Mouse (Mus musculus) embryonic facial prominence, embryonic 12.5 days (tissue): Measurements from ENCODE around the gene Map3k5. TPM values are rescaled to one million over a fixed set of nuclear protein-coding genes. Genes with fewer than 3 reads are reported as not detected.

ENCODE experiments used
- ATAC-seq: fragments of 200-750 bp; cut with Nextera tagmentation; 2 replicates; pipeline ENCODE4 v1.8.0; 2017; ENCODE audit not compliant: insufficient number of reproducible peaks, insufficient read depth, low FRiP score, low TSS enrichment
- H3K27ac ChIP-seq: fragments of 300-500 bp; sonication (generic); 2 replicates; pipeline ENCODE4 v1.5.1; 2016; ENCODE audit warnings: mild to moderate bottlenecking
- H3K27me3 ChIP-seq: fragments of 300-500 bp; sonication (generic); 2 replicates; pipeline ENCODE4 v1.6.1; 2016; ENCODE audit warnings: mild to moderate bottlenecking, moderate library complexity
- H3K36me3 ChIP-seq: fragments of 300-500 bp; sonication (generic); 2 replicates; pipeline ENCODE4 v1.6.1; 2016; ENCODE audit warnings: mild to moderate bottlenecking
- H3K4me1 ChIP-seq: fragments of 300-500 bp; sonication (generic); 2 replicates; pipeline ENCODE4 v1.6.1; 2016
- H3K4me2 ChIP-seq: fragments of 300-500 bp; sonication (generic); replicated peaks from 2 replicates; pipeline ENCODE4 v1.6.1; 2016; ENCODE audit warnings: mild to moderate bottlenecking, moderate library complexity
- H3K4me3 ChIP-seq: fragments of 300-500 bp; sonication (generic); 2 replicates; pipeline ENCODE4 v1.5.1; 2016; ENCODE audit warnings: mild to moderate bottlenecking
- H3K9ac ChIP-seq: fragments of 300-500 bp; sonication (generic); 2 replicates; pipeline ENCODE4 v1.6.1; 2016; ENCODE audit warnings: mild to moderate bottlenecking, moderate library complexity
- H3K9me3 ChIP-seq: fragments of 300-500 bp; sonication (generic); 2 replicates; pipeline ENCODE4 v1.6.1; 2016; ENCODE audit warnings: mild to moderate bottlenecking, moderate library complexity
- WGBS: fragments of 180-500 bp; shearing (Covaris S2); methylation state at CpG from one replicate; pipeline ENCODE4 v1.1.7; 2016; 5-methylcytosine and 5-hydroxymethylcytosine counted together
- polyA plus RNA-seq: library from polyadenylated mRNA; unstranded; fragments of >200 nt; fragmentation: Nextera tagmentation; extraction: Ambion mirVana; gene quantifications from 2 replicates; pipeline ENCODE4 v1.2.1, GENCODE M21; 2016

Gene Map3k5
- polyA plus RNA-seq, result 2.5 and 3.3 TPM in 2 replicates

GRCm38 (mm10) chr10:19934384-19935294 lies at the start of gene Map3k5:
Map3k5 (plus strand) TSS chr10:19934472.
- peak within 1 kb of the TSS; percentile 96 for H3K4me2 ChIP-seq
- under 1% methylated on average over 87 of the region's 95 CpGs for WGBS

DNA sequence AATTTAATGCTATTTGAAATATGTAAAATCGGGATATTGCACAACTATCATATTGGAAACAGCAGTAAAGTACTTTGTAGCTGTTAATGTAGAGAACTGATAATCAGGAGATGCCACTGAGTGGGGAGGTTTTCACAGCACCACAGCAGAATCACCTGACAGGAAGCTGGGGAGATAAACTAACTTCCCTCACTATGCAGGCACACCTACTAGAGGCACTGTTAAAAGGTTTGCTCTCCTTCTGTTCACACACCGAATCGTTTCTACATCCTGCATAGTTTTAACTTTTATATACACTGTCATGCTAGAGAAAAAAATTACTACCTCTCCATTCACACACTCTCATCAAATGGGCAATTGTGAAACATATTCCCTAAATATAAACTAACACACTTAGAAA lies 48.0 kb upstream of the Map3k5 start:
- Histone ChIP-seq H3K27me3 (no peaks in the 10 kb centered on the region), H3K4me3 (no peak overlapping the region), H3K27ac (no peak overlapping the region), H3K9ac (no peak overlapping the region), H3K36me3 (peaks cover 6% of the 10 kb centered on the region; the same call in 1 of the 2 replicates), H3K4me2 (no peak overlapping the region), H3K9me3 (no peaks in the 10 kb centered on the region), H3K4me1 (no peaks in the 10 kb centered on the region)
- WGBS, result 85% methylated on average over 3 of the region's 3 CpGs
- ATAC-seq, result no peak

More at GRCm38 (mm10) chr10:19934384-19935294, at the start of gene Map3k5:
- no peaks in the 10 kb centered on the region for H3K9me3 ChIP-seq
- peak within 1 kb of the TSS; percentile 74 for H3K27ac ChIP-seq
- peaks cover 22% of the 10 kb centered on the region; the same call in 1 of the 2 replicates for H3K4me1 ChIP-seq
- H3K36me3 ChIP-seq, result no peaks in the 10 kb centered on the region
- ATAC-seq, result peak; percentile 79
- peak within 1 kb of the TSS; percentile 71 for H3K9ac ChIP-seq
- peak within 1 kb of the TSS; percentile 76 for H3K4me3 ChIP-seq
- H3K27me3 ChIP-seq, result peaks cover 3% of the 10 kb centered on the region; the same call in 1 of the 2 replicates

DNA sequence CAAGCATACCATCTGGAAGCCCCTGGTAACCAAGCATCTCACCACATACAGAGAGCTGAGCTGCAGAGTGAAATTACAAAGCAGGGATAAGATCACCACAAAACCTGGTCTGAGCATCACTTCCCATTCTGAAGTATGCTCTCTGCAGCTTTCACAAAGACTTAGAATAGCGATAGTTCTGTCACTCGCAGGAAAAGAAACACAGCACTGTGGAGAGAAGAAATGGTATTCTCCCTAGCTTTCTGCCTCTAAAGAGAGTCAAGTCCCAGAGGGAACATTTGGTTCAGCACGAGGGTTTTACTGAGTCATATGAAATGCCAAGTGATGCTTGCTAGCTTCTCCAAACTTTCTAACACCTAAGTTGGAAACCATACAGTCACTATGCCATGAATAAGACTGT lies 44.4 kb upstream of the Map3k5 start:
- 89% methylated on average over 3 of the region's 3 CpGs for WGBS
- H3K4me1 ChIP-seq, result no peaks in the 10 kb centered on the region
- no peak for ATAC-seq

GRCm38 (mm10) chr10:19891686-19892085 lies 42.6 kb upstream of the Map3k5 start:
- no peak overlapping the region for H3K9ac ChIP-seq
- H3K36me3 ChIP-seq, result peaks cover 6% of the 10 kb centered on the region; the same call in 1 of the 2 replicates
- no peak overlapping the region for H3K4me3 ChIP-seq
- no peak for ATAC-seq
- H3K4me1 ChIP-seq, result no peaks in the 10 kb centered on the region
- H3K4me2 ChIP-seq, result no peak overlapping the region
- WGBS, result 43% methylated on average over 3 of the region's 3 CpGs
- no peaks in the 10 kb centered on the region for H3K27me3 ChIP-seq
- H3K27ac ChIP-seq, result no peak overlapping the region
- no peaks in the 10 kb centered on the region for H3K9me3 ChIP-seq

More for the DNA sequence above, 44.4 kb upstream of the Map3k5 start:
- H3K9me3 ChIP-seq, result no peaks in the 10 kb centered on the region
- no peak overlapping the region for H3K27ac ChIP-seq
- H3K4me2 ChIP-seq, result no peak overlapping the region
- H3K27me3 ChIP-seq, result no peaks in the 10 kb centered on the region
- peaks cover 6% of the 10 kb centered on the region; the same call in 1 of the 2 replicates for H3K36me3 ChIP-seq
- H3K4me3 ChIP-seq, result no peak overlapping the region
- H3K9ac ChIP-seq, result no peak overlapping the region

DNA sequence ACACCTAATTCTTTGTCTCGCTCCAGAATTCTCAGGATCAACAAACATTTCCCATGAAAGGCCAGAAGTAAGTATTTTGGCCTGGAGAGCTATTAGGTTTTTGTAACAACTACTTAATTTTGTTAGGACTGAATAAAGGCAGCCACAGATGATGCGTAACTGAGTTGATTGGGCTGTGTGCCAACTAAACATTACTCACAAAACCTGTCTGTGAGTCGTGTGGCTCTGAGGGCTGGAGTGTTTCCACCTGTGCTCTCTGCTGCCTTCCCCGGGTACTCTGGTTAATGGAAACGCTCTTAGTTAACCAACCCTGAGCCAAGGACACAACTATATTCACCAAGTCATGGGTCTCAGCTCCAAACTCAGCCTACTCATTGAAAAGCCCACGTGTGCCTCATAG lies 41.1 kb upstream of the Map3k5 start:
- Histone ChIP-seq H3K4me1 (no peaks in the 10 kb centered on the region), H3K9me3 (no peaks in the 10 kb centered on the region), H3K36me3 (peaks cover 6% of the 10 kb centered on the region; the same call in 1 of the 2 replicates), H3K9ac (no peak overlapping the region), H3K4me3 (no peak overlapping the region), H3K4me2 (no peak overlapping the region), H3K27me3 (no peaks in the 10 kb centered on the region), H3K27ac (no peak overlapping the region)
- no peak for ATAC-seq
- 74% methylated on average over 6 of the region's 6 CpGs for WGBS

DNA sequence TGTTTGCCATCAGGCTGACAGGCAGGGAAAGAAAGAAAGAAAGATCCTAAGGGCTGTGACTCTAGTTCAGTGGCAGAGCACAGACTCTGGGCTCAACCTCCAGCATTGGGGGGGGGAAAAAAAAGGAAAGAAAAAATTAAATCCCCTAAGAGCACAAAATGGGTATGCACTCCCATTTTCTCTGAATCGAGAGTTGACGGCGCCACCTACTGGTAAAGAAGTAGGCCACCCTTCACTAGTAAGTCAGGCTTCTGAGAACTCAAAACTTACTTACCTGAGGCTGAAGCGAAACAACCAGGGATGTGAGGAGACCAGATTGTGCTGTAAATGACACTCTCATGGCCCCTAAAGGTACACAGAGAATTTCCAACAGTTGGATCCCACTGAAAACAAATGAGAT lies 40.3 kb upstream of the Map3k5 start:
- no peaks in the 10 kb centered on the region for H3K27me3 ChIP-seq
- 20% methylated on average over 4 of the region's 4 CpGs for WGBS
- no peaks in the 10 kb centered on the region for H3K9me3 ChIP-seq
- H3K27ac ChIP-seq, result no peak overlapping the region
- H3K4me1 ChIP-seq, result no peaks in the 10 kb centered on the region
- no peak overlapping the region for H3K9ac ChIP-seq
- H3K4me2 ChIP-seq, result no peak overlapping the region
- no peak for ATAC-seq
- H3K36me3 ChIP-seq, result no peaks in the 10 kb centered on the region; the same call in 1 of the 2 replicates
- no peak overlapping the region for H3K4me3 ChIP-seq

DNA sequence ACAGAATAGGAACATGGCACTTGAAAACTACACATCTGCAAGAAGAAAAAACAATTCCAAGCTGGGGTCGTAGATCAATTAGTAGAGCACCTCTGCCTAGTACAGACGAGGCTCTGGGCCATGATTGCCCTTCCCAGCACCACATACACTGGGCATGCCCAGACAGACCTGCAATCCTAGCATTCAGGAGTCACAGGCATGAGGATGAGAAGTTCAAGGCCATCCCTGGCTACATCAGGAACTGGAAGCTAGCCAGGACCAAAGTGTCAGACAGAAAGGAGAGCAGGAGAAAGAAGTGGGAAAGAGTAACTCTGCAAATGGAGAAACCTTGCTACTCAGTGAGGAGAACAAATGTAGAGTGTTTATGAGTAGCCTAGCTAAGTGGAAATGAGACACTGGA lies 34.1 kb upstream of the Map3k5 start:
- no peak overlapping the region for H3K9ac ChIP-seq
- H3K27me3 ChIP-seq, result no peaks in the 10 kb centered on the region
- H3K4me2 ChIP-seq, result no peak overlapping the region
- no peaks in the 10 kb centered on the region for H3K9me3 ChIP-seq
- no peak overlapping the region for H3K27ac ChIP-seq
- no peak for ATAC-seq
- no peaks in the 10 kb centered on the region for H3K4me1 ChIP-seq
- 65% methylated on average over 2 of the region's 2 CpGs for WGBS
- no peak overlapping the region for H3K4me3 ChIP-seq
- no peaks in the 10 kb centered on the region for H3K36me3 ChIP-seq

- 80% methylated on average over 7 of the region's 7 CpGs for WGBS
- H3K27me3 ChIP-seq, result no peaks in the 10 kb centered on the region
- ATAC-seq, result no peak
- no peaks in the 10 kb centered on the region for H3K36me3 ChIP-seq
- H3K27ac ChIP-seq, result no peak overlapping the region
- H3K4me3 ChIP-seq, result no peak overlapping the region
- H3K4me2 ChIP-seq, result no peak overlapping the region
- H3K9ac ChIP-seq, result no peak overlapping the region
- H3K4me1 ChIP-seq, result no peaks in the 10 kb centered on the region
- H3K9me3 ChIP-seq, result no peaks in the 10 kb centered on the region
Measured at GRCm38 (mm10) chr10:19901992-19902391, 32.3 kb upstream of the Map3k5 start.

DNA sequence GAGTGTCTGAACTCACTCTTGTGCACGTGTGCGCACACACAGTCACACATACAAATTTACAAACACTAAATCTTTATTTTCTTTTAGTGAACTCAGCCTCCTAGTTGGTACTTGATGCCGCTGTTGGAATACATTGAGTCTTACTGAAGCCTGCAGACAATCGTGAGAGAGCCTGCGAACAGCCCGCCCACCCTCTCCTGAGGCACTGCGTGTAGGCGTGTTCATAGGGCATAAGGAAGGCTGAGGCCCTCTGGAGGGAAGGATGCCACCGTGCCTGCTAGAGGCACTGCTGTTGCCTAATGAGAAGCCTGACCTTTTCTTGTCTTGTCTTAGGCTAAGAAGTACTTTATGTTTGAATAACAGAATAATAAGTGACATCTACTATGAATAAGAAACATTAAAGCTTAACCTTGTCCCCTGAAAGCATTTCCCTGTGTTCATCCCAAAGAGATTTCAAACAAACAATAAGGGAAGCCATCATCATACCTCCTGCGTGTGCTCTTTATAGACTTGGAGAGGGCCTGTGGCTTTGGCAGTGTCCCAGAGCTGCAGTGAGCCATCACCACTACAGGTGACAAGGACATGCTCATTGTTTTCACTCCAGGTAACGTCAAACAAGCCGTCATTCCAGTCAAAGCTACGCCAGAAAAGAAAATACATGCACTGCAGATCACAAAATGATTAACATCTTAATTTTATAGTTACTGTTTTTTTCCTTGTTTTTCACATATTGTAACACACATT lies 30.0 kb upstream of the Map3k5 start:
- Histone ChIP-seq H3K9me3 (no peaks in the 10 kb centered on the region), H3K27ac (no peak overlapping the region), H3K4me3 (no peak overlapping the region), H3K4me1 (no peaks in the 10 kb centered on the region), H3K36me3 (no peaks in the 10 kb centered on the region), H3K4me2 (no peak overlapping the region), H3K9ac (no peak overlapping the region), H3K27me3 (no peaks in the 10 kb centered on the region)
- 81% methylated on average over 13 of the region's 13 CpGs for WGBS
- no peak for ATAC-seq

DNA sequence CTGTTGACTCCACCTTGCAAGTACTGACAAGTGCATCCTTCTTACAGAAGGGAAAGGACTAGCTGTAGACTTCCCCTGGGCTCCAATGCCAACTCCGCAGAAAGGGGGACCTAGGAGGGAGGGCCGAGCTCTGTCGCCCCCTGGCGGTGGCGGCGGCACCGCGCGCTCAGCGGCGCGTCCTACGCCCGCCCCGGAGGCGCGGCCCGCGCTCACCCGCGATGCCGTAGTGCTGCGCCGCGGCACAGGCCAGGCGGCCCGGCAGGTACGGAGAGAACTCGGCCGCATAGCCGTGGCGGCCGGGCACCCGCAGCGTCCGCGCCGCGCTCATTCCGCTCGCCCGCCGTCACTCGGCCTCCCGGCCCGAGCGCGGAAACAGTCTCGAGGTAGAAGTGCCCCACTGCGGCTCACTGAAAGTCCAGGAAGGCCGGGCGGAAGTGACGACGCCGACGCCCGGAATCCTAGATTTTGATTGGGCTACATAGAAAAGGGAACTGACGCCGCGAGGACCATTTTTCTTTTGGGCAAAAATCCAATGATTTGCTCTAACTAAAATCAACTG lies 26.9 kb upstream of the Map3k5 start, which contains the start of gene Pex7:
Pex7 (minus strand) TSS at position 444 of the 559 bp plus-strand sequence.
- Histone ChIP-seq H3K4me1 (no peaks in the 10 kb centered on the region), H3K27me3 (no peaks in the 10 kb centered on the region), H3K9me3 (no peaks in the 10 kb centered on the region), H3K4me2 (peak within 1 kb of the TSS; percentile 31), H3K36me3 (no peaks in the 10 kb centered on the region), H3K9ac (peak within 1 kb of the TSS; percentile 64), H3K27ac (peak within 1 kb of the TSS; percentile 94), H3K4me3 (peak within 1 kb of the TSS; percentile 62)
- under 1% methylated on average over 59 of the region's 60 CpGs for WGBS
- ATAC-seq, result peak; percentile 96

GRCm38 (mm10) chr10:19908076-19908475 lies 26.2 kb upstream of the Map3k5 start:
- no peaks in the 10 kb centered on the region for H3K27me3 ChIP-seq
- no peaks in the 10 kb centered on the region for H3K9me3 ChIP-seq
- no peak overlapping the region for H3K4me2 ChIP-seq
- H3K4me1 ChIP-seq, result no peaks in the 10 kb centered on the region
- WGBS, result 77% methylated on average over 2 of the region's 2 CpGs
- no peaks in the 10 kb centered on the region for H3K36me3 ChIP-seq
- H3K27ac ChIP-seq, result no peak overlapping the region
- no peak overlapping the region for H3K9ac ChIP-seq
- no peak overlapping the region for H3K4me3 ChIP-seq
- no peak for ATAC-seq
